Mouse (Mus musculus) adrenal gland, postnatal 36 days (tissue): Measurements from ENCODE around the gene Cys1. TPM values are rescaled to one million over a fixed set of nuclear protein-coding genes. Genes with fewer than 3 reads are reported as not detected.

Experiments used
- DNase-seq, 2 experiments: peaks; one replicate each; pipeline ENCODE4 v3.0.0; 2021; ENCODE audit warnings: mixed read lengths in 1 of 2
- total RNA-seq, 2 experiments: library from RNA; stranded (reverse); gene quantifications; 2 replicates each; pipeline ENCODE4 v1.2.3; 2021

Cys1 gene
- total RNA-seq, 2 experiments from 2014 or later = 1.7 to 2.6 TPM

GRCm38 (mm10) chr12:24698514-24698913 is 16.9 kb upstream of the Cys1 start:
- no peak for DNase-seq

DNA sequence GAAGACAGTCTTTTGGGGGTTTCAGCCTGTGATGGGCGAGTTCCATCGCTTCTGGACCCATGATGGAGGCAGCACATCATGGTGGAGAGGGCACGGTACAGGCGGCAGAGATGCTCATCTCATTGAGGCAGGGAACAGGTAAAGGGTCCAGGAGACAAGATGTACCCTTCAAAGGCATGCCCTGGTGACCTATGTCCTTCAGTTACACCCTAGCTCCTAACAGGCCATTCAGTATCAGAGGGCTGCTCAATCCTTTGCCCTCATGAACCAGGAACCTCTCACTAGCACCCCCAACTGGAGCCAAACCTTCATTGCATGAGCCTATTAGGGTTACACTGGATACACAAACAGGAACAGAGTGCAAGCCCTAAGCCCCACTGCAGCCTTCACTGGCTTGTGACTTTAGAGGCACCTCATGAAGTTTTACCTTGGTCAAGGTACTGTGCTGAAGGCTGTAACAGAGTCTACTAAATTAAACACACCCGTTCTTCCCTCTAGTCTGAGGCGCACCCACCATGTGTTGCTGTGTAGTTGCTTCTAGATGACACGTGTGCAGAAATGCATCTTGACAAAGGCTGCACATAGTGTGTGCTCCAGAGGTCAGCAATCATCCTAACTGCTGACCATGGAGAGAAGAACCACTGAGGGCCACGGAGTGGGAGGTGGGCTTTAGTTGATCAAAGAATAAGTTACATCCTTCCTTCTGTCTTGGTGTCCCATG is 16.0 kb upstream of the Cys1 start:
- DNase-seq = no peak

- DNase-seq = peak; percentile 85 to 87
Measured at GRCm38 (mm10) chr12:24696500-24697483, 15.2 kb upstream of the Cys1 start.

DNA sequence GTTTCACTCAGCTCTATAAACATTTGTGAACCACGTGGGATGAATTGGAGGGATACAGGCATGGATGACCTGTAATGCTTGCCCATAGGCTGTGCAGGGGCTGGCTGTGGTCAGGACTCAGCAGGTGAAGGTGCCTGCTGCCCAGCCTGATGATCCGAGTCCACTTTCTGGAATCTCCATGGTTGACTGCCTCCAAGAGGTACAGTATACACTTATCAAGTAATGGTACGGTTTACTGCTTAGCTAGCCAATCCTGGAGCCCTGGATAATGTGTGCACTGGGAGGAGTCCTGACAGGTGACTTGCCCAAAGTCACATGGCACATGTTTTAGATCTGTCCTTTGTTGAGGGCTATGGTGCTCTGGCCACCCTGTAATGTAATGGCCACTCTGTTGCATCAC is 8.7 kb upstream of the Cys1 start:
- DNase-seq = no peak

DNA sequence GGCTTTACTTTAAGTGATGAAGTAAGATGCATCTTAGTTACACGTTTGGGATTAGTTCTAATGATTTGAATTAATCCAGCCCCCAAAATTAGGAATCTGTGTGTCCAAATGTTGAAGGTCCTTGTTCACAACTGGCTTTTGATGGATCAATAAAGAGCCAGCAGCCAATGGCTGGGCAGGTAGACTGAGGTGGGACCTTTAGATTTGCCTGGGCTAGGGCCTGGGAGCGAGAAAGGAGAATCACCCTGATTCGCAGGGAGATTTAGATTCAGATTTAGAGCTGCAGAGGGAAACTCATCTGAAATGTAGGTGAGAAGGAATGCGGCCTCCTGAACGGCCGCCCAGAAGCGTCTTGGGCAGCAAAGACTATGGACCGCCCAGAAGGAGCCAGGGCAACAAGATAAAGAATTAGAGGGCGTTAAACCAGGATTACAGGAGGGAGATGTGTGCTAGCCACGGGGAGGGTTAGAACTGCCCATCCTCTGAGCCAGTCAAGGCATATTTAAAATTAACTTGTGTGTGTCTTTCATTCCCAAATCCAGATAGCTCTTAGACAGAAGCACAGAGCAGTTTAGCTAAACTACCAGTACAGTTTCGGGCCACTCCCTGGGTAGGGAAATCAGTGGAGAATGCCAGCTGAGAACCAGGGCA is 5.2 kb upstream of the Cys1 start:
- DNase-seq = no peak

DNA sequence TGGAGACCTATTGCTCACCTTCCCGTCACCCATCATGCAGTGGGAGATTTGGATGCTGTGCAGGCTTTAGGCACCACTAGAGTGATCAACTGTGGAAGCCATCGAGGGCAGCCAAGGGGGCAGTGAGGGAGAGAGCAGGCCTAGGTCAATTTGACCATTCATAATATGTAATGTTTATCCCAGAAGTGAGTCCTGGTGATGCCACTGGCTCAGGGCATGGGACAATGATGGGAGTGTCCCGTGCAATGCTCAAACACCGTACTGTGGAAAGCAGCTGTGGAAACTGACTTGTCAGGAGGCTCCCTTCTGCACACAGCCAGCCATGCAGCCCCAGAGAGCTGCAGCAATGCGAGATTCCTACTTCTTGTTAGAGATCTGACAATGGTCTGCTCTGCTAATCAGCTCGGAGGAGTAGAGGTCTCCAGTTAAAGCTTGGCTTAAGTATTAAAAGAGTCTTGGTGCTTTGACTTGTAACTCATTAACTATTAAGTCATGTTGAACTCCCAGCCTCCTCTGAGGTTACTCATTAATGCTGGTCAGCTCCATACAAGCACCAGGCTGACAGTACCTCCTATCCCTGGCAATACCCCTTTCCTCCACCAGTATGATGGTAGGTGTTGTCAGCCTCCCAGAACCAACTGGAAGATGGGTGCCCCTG is 4.6 kb upstream of the Cys1 start:
- no peak for DNase-seq

GRCm38 (mm10) chr12:24683461-24683860 is 1.8 kb upstream of the Cys1 start:
- DNase-seq = no peak

DNA sequence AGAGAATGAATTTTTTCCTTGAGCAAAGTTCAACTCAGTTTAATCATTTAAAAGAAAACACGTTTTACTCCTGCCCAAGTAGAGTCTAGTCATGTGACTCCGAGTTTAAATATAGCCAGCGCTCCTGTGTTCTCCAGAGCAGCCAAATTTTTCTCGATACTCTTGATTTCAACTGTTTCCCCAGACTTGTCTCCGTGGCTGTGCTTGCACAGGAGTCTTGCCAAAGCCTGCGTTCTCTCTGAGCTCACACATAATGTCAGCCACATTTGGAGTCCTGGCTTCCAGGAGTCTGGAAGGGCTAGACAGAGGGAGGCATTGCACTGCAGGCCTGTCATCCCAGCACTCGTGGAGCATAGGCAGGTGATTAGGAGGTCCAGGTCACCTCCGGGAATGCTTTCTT is 950 bp upstream of the Cys1 start:
- peak in 1 of 2 experiments; percentile 23 for DNase-seq

- peak; percentile 52 to 56 for DNase-seq
Measured at GRCm38 (mm10) chr12:24680492-24681285, 924 bp downstream of the Cys1 start.

GRCm38 (mm10) chr12:24680096-24680491 is 1.5 kb downstream of the Cys1 start:
- no peak for DNase-seq

GRCm38 (mm10) chr12:24662131-24662530 is 19.5 kb downstream of the Cys1 start:
- peak in 1 of 2 experiments; percentile 38 for DNase-seq

DNA sequence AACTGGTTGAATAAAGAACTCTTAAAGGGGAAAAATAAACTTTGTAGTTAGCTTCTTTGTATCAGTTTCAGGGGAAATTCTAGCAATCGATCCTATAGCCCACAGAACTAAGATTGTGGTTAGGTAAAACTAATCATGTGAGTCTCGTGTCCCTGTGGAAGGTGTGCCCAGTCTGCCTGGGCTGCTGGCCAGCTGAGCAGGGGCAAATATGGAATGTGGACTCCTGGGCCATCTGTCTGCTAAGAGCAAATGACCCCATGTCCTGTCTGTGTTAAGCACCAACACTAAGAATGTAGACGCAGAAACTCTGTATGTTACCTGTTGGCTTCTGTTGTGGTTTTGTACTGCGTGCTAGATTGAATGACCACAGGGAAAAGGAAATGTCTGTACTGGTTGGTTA is 20.5 kb downstream of the Cys1 start:
- no peak for DNase-seq

- no peak for DNase-seq
Measured at GRCm38 (mm10) chr12:24659923-24660322, 21.7 kb downstream of the Cys1 start.

DNA sequence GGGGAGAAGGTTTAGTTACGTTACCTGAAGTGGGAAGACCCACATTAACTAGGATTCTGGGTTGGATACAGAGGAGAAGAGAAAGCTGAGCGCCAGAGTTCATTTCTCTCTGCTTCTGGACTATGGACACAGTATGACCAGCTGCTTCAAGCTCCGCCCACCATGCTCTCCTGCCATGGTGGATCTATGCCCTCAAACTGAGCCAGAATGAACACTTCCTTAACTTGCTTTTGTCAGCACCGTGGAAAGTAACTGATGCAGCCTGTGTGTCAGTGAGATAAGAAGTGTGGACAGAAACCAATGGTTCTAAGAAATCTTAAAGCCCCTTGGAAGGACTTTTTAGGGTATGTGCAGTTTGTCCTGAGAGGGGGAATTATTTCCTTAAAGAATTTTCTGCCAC is 22.6 kb downstream of the Cys1 start:
- no peak for DNase-seq

DNA sequence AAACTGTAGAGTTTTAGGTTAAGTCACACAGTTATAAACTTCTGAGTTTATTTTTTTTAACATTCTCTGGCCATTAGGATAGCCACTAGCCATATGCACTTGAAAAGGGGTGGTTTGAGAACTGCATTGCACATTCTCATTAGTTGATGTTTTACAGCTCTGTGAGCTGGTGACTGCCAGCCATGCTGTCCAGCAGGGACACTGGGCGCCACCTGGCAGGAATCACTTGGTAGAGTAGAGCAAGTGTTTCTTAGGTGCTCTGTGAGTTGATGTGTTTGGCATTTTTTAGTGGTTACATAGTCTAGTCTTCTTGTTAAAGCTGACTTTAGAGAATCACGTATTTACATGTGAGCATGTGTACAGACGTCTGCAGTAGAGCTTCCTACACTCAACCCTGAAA is 25.2 kb downstream of the Cys1 start:
- DNase-seq = peak in 1 of 2 experiments; percentile 19

- no peak for DNase-seq
Measured at GRCm38 (mm10) chr12:24654065-24654862, 27.3 kb downstream of the Cys1 start.

- DNase-seq = peak; percentile 98 to 99
Measured at GRCm38 (mm10) chr12:24651642-24652342, 29.8 kb downstream of the Cys1 start.

DNA sequence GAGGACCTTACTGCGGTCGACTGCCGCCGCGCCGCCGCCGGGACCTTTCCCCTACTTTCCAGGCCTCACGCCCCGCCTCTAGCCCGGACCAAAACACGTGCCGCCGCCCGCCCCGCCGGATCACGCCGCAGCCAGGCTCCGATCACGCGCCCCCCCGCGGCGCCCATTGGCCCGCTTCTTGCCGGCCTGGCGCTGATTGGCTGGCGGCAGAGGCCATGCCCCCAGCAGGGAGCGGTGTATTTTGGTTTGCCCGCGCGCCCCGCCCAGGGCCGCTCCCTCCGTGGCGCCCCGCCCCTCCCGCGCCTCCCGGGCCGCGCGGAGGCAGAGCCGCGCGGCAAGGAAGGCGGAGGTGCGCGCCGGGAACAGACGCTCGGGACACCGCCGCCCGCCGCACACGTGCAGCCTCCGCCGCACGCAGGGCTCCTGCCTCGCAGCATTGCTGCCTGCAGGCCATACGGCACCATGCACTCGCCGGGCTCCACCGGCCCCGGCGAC is 30.5 kb downstream of the Cys1 start, which contains the start of gene Klf11:
Klf11 (plus strand) TSS at position 212 of the 495 bp plus-strand sequence.
- peak; percentile 99 for DNase-seq

DNA sequence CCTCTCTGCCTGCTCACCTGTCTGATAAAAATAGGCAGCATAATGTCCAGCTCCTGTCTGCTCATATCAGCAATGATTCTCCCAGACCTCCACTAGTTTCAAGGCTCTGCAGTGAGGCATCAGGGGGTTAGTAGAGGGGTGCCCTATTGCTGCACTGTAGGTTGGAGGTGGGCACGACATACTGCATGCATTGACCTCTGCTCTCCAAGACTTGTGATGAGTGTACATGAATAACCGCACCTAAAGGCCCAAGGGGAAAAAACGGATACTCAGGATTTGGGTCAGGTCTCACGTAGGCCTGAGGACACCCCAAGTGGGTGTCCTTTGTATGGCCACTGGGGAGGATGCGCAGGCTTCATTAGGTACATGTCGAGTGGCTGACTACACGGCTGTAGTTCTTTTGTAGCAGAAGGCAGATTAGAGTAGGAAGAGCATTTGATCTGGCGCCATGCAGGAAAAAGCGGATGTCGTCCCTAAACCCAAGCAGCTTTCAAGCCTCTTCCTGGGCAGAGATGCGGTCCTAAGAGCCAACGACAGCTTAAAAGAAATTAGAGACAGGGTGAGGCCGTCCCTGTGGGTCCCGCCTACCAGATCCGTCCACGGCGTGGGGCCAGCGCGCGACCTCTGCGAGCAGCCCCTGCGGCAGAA is 31.1 kb downstream of the Cys1 start:
- DNase-seq = no peak
